In the genomic region with DNA sequence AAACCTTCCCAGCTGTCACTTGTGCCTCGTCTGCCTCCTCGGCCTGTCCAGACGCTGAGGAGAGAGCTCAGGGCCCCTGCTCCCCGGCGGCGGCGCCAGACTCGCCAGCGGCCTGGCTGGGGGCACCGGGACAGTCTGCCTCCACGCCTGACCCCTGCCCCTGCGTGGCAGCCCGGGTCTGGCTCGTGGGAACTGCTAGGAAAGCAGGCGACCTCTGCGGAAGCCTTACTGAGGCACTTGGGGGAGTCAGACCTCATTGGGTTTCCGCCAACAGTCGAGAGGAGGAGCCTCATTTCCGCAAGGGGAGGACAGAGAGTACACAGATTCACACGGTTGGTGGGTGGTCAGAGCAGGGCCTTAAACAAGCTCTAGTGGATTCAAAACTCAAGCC, we compare ENCODE assay signal across 8 mouse cellular contexts. TPM values are rescaled to one million over a fixed set of nuclear protein-coding genes. Genes with fewer than 3 reads are reported as not detected.
A peak's percentile ranks its signal among the peaks of the same experiment; 100 is the strongest.
DNase-seq lines count a peak whose midpoint lies in the region; ATAC-seq and TF ChIP-seq lines count a peak whose summit lies in the region.

No protein-coding gene starts in this region.

- ATAC-seq in forebrain, embryonic 14.5 days = peak; percentile 79
- peak; percentile 57 for ATAC-seq in midbrain, postnatal 0 days (ENCODE audit: low FRiP score)

- peaks cover 48% of the 10 kb centered on the region for H3K4me1 ChIP-seq in forebrain, embryonic 14.5 days (ENCODE audit: control insufficient read depth, insufficient read depth, low read length)
- H3K4me1 ChIP-seq in midbrain, postnatal 0 days (ENCODE audit: insufficient read depth, low read length) = peaks cover 7% of the 10 kb centered on the region

- H3K9ac ChIP-seq in forebrain, embryonic 14.5 days (ENCODE audit: low read length) = peak overlapping the region; percentile 58
- 0 out of 2 replicates have a peak overlapping the region, but pooled peaks have one; percentile 29 for H3K9ac ChIP-seq in midbrain, postnatal 0 days (replicated peaks; ENCODE audit: low read length, poor library complexity, severe bottlenecking)

- 1% methylated on average over 20 of the region's 20 CpGs for WGBS in forebrain, embryonic 14.5 days
- WGBS in midbrain, postnatal 0 days = 3% methylated on average over 20 of the region's 20 CpGs

- peak overlapping the region; percentile 53 for H3K4me2 ChIP-seq in forebrain, embryonic 14.5 days (ENCODE audit: low read length)
- peak overlapping the region; percentile 48 for H3K4me2 ChIP-seq in midbrain, postnatal 0 days (ENCODE audit: low read depth, low read length, poor library complexity, severe bottlenecking)

- TF ChIP-seq CTCF in midbrain, postnatal 0 days (IDR thresholded peaks at IDR 0.05) = peak; percentile 34

- no peaks in the 10 kb centered on the region for H3K36me3 ChIP-seq in forebrain, embryonic 14.5 days (ENCODE audit: control insufficient read depth, insufficient read depth, low read length)
- H3K36me3 ChIP-seq in midbrain, postnatal 0 days (ENCODE audit: insufficient read depth, low read length) = no peaks in the 10 kb centered on the region

- H3K4me3 ChIP-seq in forebrain, embryonic 14.5 days (ENCODE audit: low read depth, low read length) = peak overlapping the region; percentile 13
- peak overlapping the region; percentile 18; the same call in 1 of the 2 replicates for H3K4me3 ChIP-seq in midbrain, postnatal 0 days (ENCODE audit: low read depth, low read length)

- H3K27me3 ChIP-seq in forebrain, embryonic 14.5 days (replicated peaks; ENCODE audit: control insufficient read depth, insufficient read depth, low read length) = no peaks in the 10 kb centered on the region
- no peaks in the 10 kb centered on the region for H3K27me3 ChIP-seq in midbrain, postnatal 0 days (ENCODE audit: insufficient read depth, low read length)

- H3K9me3 ChIP-seq in forebrain, embryonic 14.5 days (replicated peaks; ENCODE audit: control insufficient read depth, low read length) = no peaks in the 10 kb centered on the region
- H3K9me3 ChIP-seq in midbrain, postnatal 0 days (ENCODE audit: low read length) = no peaks in the 10 kb centered on the region

- peak overlapping the region; percentile 98 for H3K27ac ChIP-seq in forebrain, embryonic 14.5 days (ENCODE audit: low read depth, low read length)
- peak overlapping the region; percentile 68 for H3K27ac ChIP-seq in midbrain, postnatal 0 days (ENCODE audit: low read depth, low read length)

- DNase-seq in cerebellum, postnatal 14 days = peak; percentile 39 to 48
- DNase-seq in cerebellum, adult 9-11 months = no peak
- DNase-seq in CD4-positive, CD25-positive, alpha-beta regulatory T cell, adult 2 months (ENCODE audit: low read depth, low spot score) = peak; percentile 56
- peak; percentile 90 for DNase-seq in forebrain, embryonic 14.5 days (ENCODE audit: low spot score)
- DNase-seq in kidney, postnatal 14 days = peak; percentile 29
- DNase-seq in midbrain, postnatal 0 days (ENCODE audit: low spot score) = peak; percentile 82
- no peak for DNase-seq in cerebellum, postnatal 36 days
- DNase-seq in spleen, adult 12 weeks (ENCODE audit: low spot score) = no peak

RNA-seq across cellular contexts. Expression of a gene that starts 38.6 kb away (rescaled TPM):
- 1.6 and 4.2 TPM in 2 replicates for polyA plus RNA-seq in forebrain, embryonic 14.5 days (2014; fragmentation: Nextera tagmentation; extraction: Ambion mirVana)
- 2.2 and 2.6 TPM in 2 replicates for total RNA-seq in midbrain, postnatal 0 days (2014; rRNA removed)
- polyA plus RNA-seq in midbrain, postnatal 0 days (2015; fragmentation: Nextera tagmentation; extraction: Ambion mirVana) = 4.3 and 4.8 TPM in 2 replicates

Comparison
In these comparisons a context has a peak if more than half of its experiments do, and no peak if none do; other contexts are left out.
1. DNase-seq: peak in cerebellum, postnatal 14 days (2 of 2), CD4-positive, CD25-positive, alpha-beta regulatory T cell, adult 2 months (single experiment), forebrain, embryonic 14.5 days (single experiment), kidney, postnatal 14 days (single experiment) and midbrain, postnatal 0 days (single experiment); none in cerebellum, adult 9-11 months (single experiment), cerebellum, postnatal 36 days (0 of 2) and spleen, adult 12 weeks (single experiment).